11 mouse cellular contexts compared by ENCODE assay signal in genomic region chr2:30444450-30444849, GRCm38 (mm10). TPM values are rescaled to one million over a fixed set of nuclear protein-coding genes. Genes with fewer than 3 reads are reported as not detected.
DNase-seq lines count a peak whose midpoint lies in the region; ATAC-seq lines count a peak whose summit lies in the region.
"Had no signal": no experiment of that assay in that cellular context is flagged by ENCODE, and none has a peak within 500 bp of the region (broad histone marks: within the 10 kb centered on the region; RNA-seq: fewer than 3 reads in every experiment).

No protein-coding gene starts in this region.

- H3K9ac ChIP-seq in heart, embryonic 15.5 days = peak overlapping the region; percentile 21; the same call in 1 of the 2 replicates
- H3K9ac ChIP-seq in lung, embryonic 16.5 days (ENCODE audit: low read length) = peak overlapping the region; percentile 40
- no peak overlapping the region for H3K9ac ChIP-seq in intestine, embryonic 14.5 days (ENCODE audit: low read length)
- 0 out of 2 replicates have a peak overlapping the region, but pooled peaks have one; percentile 6 for H3K9ac ChIP-seq in stomach, embryonic 14.5 days (replicated peaks; ENCODE audit: low read depth, low read length)
- H3K9ac ChIP-seq: liver, embryonic 14.5 days had no signal

- peaks cover 17% of the 10 kb centered on the region for H3K36me3 ChIP-seq in heart, embryonic 15.5 days
- peaks cover 16% of the 10 kb centered on the region for H3K36me3 ChIP-seq in lung, embryonic 16.5 days (ENCODE audit: control insufficient read depth, insufficient read depth, low read length)
- H3K36me3 ChIP-seq in intestine, embryonic 14.5 days (ENCODE audit: control insufficient read depth, insufficient read depth, low read length) = peaks cover 57% of the 10 kb centered on the region
- H3K36me3 ChIP-seq in stomach, embryonic 14.5 days (ENCODE audit: control insufficient read depth, insufficient read depth, low read length) = peaks cover 49% of the 10 kb centered on the region

- no peak for DNase-seq in heart, adult 11 months
- no peak for DNase-seq in lung, postnatal 25 days (ENCODE audit: low spot score)
- no peak for DNase-seq in intestine, embryonic 14.5 days (ENCODE audit: low spot score)
- no peak for DNase-seq in urinary bladder, postnatal 10 days (ENCODE audit: low spot score)
- DNase-seq: right cerebral cortex, postnatal 4 days; thymus, postnatal 14 days had no signal

- H3K9me3 ChIP-seq in heart, embryonic 15.5 days (replicated peaks) = no peaks in the 10 kb centered on the region
- H3K9me3 ChIP-seq in lung, embryonic 16.5 days (ENCODE audit: control insufficient read depth, low read length) = no peaks in the 10 kb centered on the region
- H3K9me3 ChIP-seq in intestine, embryonic 14.5 days (ENCODE audit: control insufficient read depth, low read length) = no peaks in the 10 kb centered on the region
- no peaks in the 10 kb centered on the region for H3K9me3 ChIP-seq in stomach, embryonic 14.5 days (ENCODE audit: control insufficient read depth, low read depth, low read length)

- H3K4me2 ChIP-seq in heart, embryonic 15.5 days = 0 out of 2 replicates have a peak overlapping the region, but pooled peaks have one; percentile 78
- 0 out of 2 replicates have a peak overlapping the region, but pooled peaks have one; percentile 61 for H3K4me2 ChIP-seq in lung, embryonic 16.5 days (ENCODE audit: low read depth, low read length)
- H3K4me2 ChIP-seq in intestine, embryonic 14.5 days (ENCODE audit: low read length) = peak overlapping the region; percentile 75; the same call in 1 of the 2 replicates
- peak overlapping the region; percentile 74 for H3K4me2 ChIP-seq in stomach, embryonic 14.5 days (replicated peaks; ENCODE audit: low read depth, low read length)

- no peaks in the 10 kb centered on the region for H3K27me3 ChIP-seq in heart, embryonic 15.5 days
- no peaks in the 10 kb centered on the region for H3K27me3 ChIP-seq in lung, embryonic 16.5 days (ENCODE audit: control insufficient read depth, insufficient read depth, low read depth, low read length)
- no peaks in the 10 kb centered on the region for H3K27me3 ChIP-seq in intestine, embryonic 14.5 days (replicated peaks; ENCODE audit: control insufficient read depth, insufficient read depth, low read length)
- H3K27me3 ChIP-seq in stomach, embryonic 14.5 days (ENCODE audit: control insufficient read depth, insufficient read depth, low read length) = no peaks in the 10 kb centered on the region

- ATAC-seq in heart, embryonic 15.5 days (replicated peaks; ENCODE audit: insufficient number of reproducible peaks, insufficient read depth, low FRiP score, low read depth) = no peak
- no peak for ATAC-seq in lung, embryonic 16.5 days (ENCODE audit: low read depth)
- no peak for ATAC-seq in intestine, embryonic 14.5 days (replicated peaks; ENCODE audit: low FRiP score, low TSS enrichment, low read depth)
- no peak for ATAC-seq in stomach, embryonic 14.5 days (ENCODE audit: insufficient number of reproducible peaks, insufficient read depth, low FRiP score, low read depth)
- no peak for ATAC-seq in activated CD4-positive, CD25-positive, alpha-beta regulatory T cell, adult 4 months

- no peak overlapping the region for H3K4me3 ChIP-seq in heart, embryonic 15.5 days
- H3K4me3 ChIP-seq in lung, embryonic 16.5 days (ENCODE audit: low read length) = no peak overlapping the region
- H3K4me3 ChIP-seq in intestine, embryonic 14.5 days (ENCODE audit: low read depth, low read length) = peak overlapping the region; percentile 0; the same call in 1 of the 2 replicates
- H3K4me3 ChIP-seq in stomach, embryonic 14.5 days (ENCODE audit: low read depth, low read length) = no peak overlapping the region

- H3K4me1 ChIP-seq in heart, embryonic 15.5 days (replicated peaks) = peaks cover 83% of the 10 kb centered on the region
- H3K4me1 ChIP-seq in lung, embryonic 16.5 days (replicated peaks; ENCODE audit: control insufficient read depth, insufficient read depth, low read length) = peaks cover 58% of the 10 kb centered on the region
- H3K4me1 ChIP-seq in intestine, embryonic 14.5 days (replicated peaks; ENCODE audit: control insufficient read depth, insufficient read depth, low read length) = peaks cover 62% of the 10 kb centered on the region
- H3K4me1 ChIP-seq in stomach, embryonic 14.5 days (ENCODE audit: control insufficient read depth, insufficient read depth, low read length) = peaks cover 64% of the 10 kb centered on the region

- H3K27ac ChIP-seq in heart, embryonic 15.5 days = peak overlapping the region; percentile 100
- peak overlapping the region; percentile 99 for H3K27ac ChIP-seq in lung, embryonic 16.5 days (ENCODE audit: low read length)
- peak overlapping the region; percentile 100 for H3K27ac ChIP-seq in intestine, embryonic 14.5 days (ENCODE audit: low read depth)
- H3K27ac ChIP-seq in stomach, embryonic 14.5 days (ENCODE audit: low read length) = peak overlapping the region; percentile 100
- H3K27ac ChIP-seq: liver, embryonic 14.5 days had no signal

RNA-seq across cellular contexts. Expression of gene Ptpa, which starts 28.6 kb away (rescaled TPM):
- polyA plus RNA-seq in heart, embryonic 15.5 days (2015; fragmentation: Nextera tagmentation; extraction: Ambion mirVana) = 102 and 119 TPM in 2 replicates
- 163 TPM in 2 replicates for polyA plus RNA-seq in lung, embryonic 16.5 days (2015; fragmentation: Nextera tagmentation; extraction: Ambion mirVana)
- 76.6 and 78.2 TPM in 2 replicates for polyA plus RNA-seq in intestine, embryonic 14.5 days (2014; fragmentation: Nextera tagmentation; extraction: Ambion mirVana)
- 82.6 and 85.4 TPM in 2 replicates for polyA plus RNA-seq in stomach, embryonic 14.5 days (2014; fragmentation: Nextera tagmentation; extraction: Ambion mirVana)
- polyA plus RNA-seq in activated CD4-positive, CD25-positive, alpha-beta regulatory T cell, adult 4 months (2017; shearing (Covaris generic)) = 10 to 100 TPM; 46.4 to 73.2 TPM

RNA-seq across cellular contexts. Expression of gene Crat, which starts 28.8 kb away (rescaled TPM):
- 108 and 109 TPM in 2 replicates for polyA plus RNA-seq in heart, embryonic 15.5 days (2015; fragmentation: Nextera tagmentation; extraction: Ambion mirVana)
- 39.3 and 42.4 TPM in 2 replicates for polyA plus RNA-seq in lung, embryonic 16.5 days (2015; fragmentation: Nextera tagmentation; extraction: Ambion mirVana)
- polyA plus RNA-seq in intestine, embryonic 14.5 days (2014; fragmentation: Nextera tagmentation; extraction: Ambion mirVana) = 22.6 and 25.3 TPM in 2 replicates
- polyA plus RNA-seq in stomach, embryonic 14.5 days (2014; fragmentation: Nextera tagmentation; extraction: Ambion mirVana) = 27.3 and 30.0 TPM in 2 replicates
- 1 to 10 TPM; 2.9 to 3.5 TPM for polyA plus RNA-seq in activated CD4-positive, CD25-positive, alpha-beta regulatory T cell, adult 4 months (2017; shearing (Covaris generic))

RNA-seq across cellular contexts. Expression of gene Ier5l, which starts 29.6 kb away (rescaled TPM):
- 1.7 and 2.0 TPM in 2 replicates for polyA plus RNA-seq in heart, embryonic 15.5 days (2015; fragmentation: Nextera tagmentation; extraction: Ambion mirVana)
- polyA plus RNA-seq in lung, embryonic 16.5 days (2015; fragmentation: Nextera tagmentation; extraction: Ambion mirVana) = 1.1 and 1.5 TPM in 2 replicates
- 2.1 TPM in 2 replicates for polyA plus RNA-seq in intestine, embryonic 14.5 days (2014; fragmentation: Nextera tagmentation; extraction: Ambion mirVana)
- 2.8 and 3.1 TPM in 2 replicates for polyA plus RNA-seq in stomach, embryonic 14.5 days (2014; fragmentation: Nextera tagmentation; extraction: Ambion mirVana)
- under 1 TPM in 1 of 2 experiments, not detected in 1; 0.16 TPM for polyA plus RNA-seq in activated CD4-positive, CD25-positive, alpha-beta regulatory T cell, adult 4 months (2017; shearing (Covaris generic))

RNA-seq across cellular contexts. Expression of gene Dolpp1, which starts 52.4 kb away (rescaled TPM):
- 19.5 and 25.2 TPM in 2 replicates for polyA plus RNA-seq in heart, embryonic 15.5 days (2015; fragmentation: Nextera tagmentation; extraction: Ambion mirVana)
- polyA plus RNA-seq in lung, embryonic 16.5 days (2015; fragmentation: Nextera tagmentation; extraction: Ambion mirVana) = 49.6 and 52.6 TPM in 2 replicates
- polyA plus RNA-seq in intestine, embryonic 14.5 days (2014; fragmentation: Nextera tagmentation; extraction: Ambion mirVana) = 40.0 and 41.7 TPM in 2 replicates
- polyA plus RNA-seq in stomach, embryonic 14.5 days (2014; fragmentation: Nextera tagmentation; extraction: Ambion mirVana) = 35.8 and 37.8 TPM in 2 replicates
- polyA plus RNA-seq in activated CD4-positive, CD25-positive, alpha-beta regulatory T cell, adult 4 months (2017; shearing (Covaris generic)) = 10 to 100 TPM; 15.3 to 18.3 TPM
